Mouse (Mus musculus): ENCODE results near the gene Polr2j. TPM values are rescaled to one million over a fixed set of nuclear protein-coding genes. Genes with fewer than 3 reads are reported as not detected.

The Polr2j gene
- total and polyA plus RNA-seq, 3 experiments, result 117 to 160 (median 137) TPM

DNA sequence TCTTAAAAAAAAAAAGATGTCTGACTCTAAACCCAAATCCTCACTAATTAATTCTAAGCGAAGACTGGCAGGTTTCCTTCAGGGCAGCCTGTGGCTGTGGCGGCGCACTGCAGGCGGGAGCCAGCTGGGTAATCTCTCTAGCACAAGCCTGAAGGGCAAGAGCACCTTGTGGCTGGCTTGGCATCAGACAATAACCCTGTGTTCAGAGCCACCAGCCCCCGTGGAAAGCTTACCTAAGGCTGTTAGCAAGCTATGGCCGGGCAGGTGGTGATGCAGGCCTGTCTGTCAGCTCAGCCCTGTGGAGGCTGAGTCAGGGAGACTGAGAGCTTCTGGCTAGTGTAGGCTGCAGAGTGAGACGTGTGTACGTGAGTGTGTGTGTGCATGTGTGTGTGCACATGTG, 48.8 kb downstream of the Polr2j start:
- Histone ChIP-seq H3K27me3 (replicated peaks) (no peaks in the 10 kb centered on the region), H3K9me3 (replicated peaks; ENCODE audit: low read length) (peaks cover 7% of the 10 kb centered on the region), H3K36me3 (replicated peaks in 1 of 2; ENCODE audit: control insufficient read depth in 1 of 2, insufficient read depth in 1 of 2, low read length in 1 of 2) (peaks cover 23 to 78% of the 10 kb centered on the region in 2 experiments), H3K27ac (ENCODE audit: insufficient read depth, low read depth) (no peak overlapping the region), H3K4me1 (ENCODE audit: control insufficient read depth in 1 of 2, insufficient read depth in 2 of 2) (peaks cover 0 to 20% of the 10 kb centered on the region in 2 experiments; a peak in 2 of 4 replicates), H3K79me2 (replicated peaks; ENCODE audit: control insufficient read depth, extremely low read depth, insufficient read depth, poor library complexity, severe bottlenecking) (no peaks in the 10 kb centered on the region), H3K4me2 (ENCODE audit: insufficient read depth, low read depth, poor library complexity, severe bottlenecking) (no peak overlapping the region), H3K9ac (ENCODE audit: insufficient read depth, low read depth) (no peak overlapping the region), H3K4me3 (replicated peaks in 1 of 3; ENCODE audit: low read depth in 2 of 3, low read length in 2 of 3, poor library complexity in 1 of 3) (no peak overlapping the region)
- in situ Hi-C loops (cut with MboI; ENCODE audit: low pct_ligation_motif_present, low pct_unique_long_range_greater_than_20kb, low sequenced_read_pairs) (no loop called here), dilution Hi-C loops (cut with MboI; ENCODE audit: extremely low pct_ligation_motif_present, extremely low pct_unique_long_range_greater_than_20kb, low sequenced_read_pairs) (no loop called here)
- TF ChIP-seq MYC (IDR thresholded peaks at IDR 0.05; ENCODE audit: low read depth, low read length), result no peak
- no peak for TF ChIP-seq SIN3A (IDR thresholded peaks at IDR 0.05; ENCODE audit: low read length)
- no peak for TF ChIP-seq NRF1 (IDR thresholded peaks at IDR 0.05; ENCODE audit: low read depth, low read length)
- no peak for DNase-seq (ENCODE audit: extremely low read depth)

DNA sequence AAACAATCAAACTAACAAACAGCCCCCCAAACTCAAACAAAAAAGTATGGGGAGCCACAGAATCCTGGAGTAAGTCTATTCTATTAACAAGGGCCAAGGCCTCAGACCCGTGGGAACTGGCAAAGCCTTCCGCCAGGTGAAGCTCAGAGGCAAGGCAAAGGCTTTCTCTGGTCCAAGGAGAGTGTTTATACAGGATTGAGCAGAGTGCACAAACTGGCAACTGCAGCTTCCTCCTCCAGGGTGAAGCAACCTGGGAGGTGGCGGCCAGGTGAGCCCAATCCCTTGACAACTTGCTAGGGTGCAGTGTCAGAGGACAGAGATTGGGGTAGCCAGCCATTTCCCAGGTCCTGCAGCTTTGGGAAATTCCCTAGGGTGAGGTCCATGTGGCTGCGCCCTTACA, 50.9 kb downstream of the Polr2j start:
- Histone ChIP-seq H3K9ac (ENCODE audit: insufficient read depth, low read depth) (no peak overlapping the region), H3K27ac (ENCODE audit: insufficient read depth, low read depth) (no peak overlapping the region), H3K4me2 (ENCODE audit: insufficient read depth, low read depth, poor library complexity, severe bottlenecking) (no peak overlapping the region), H3K4me3 (replicated peaks in 1 of 3; ENCODE audit: low read depth in 2 of 3, low read length in 2 of 3, poor library complexity in 1 of 3) (no peak overlapping the region), H3K79me2 (replicated peaks; ENCODE audit: control insufficient read depth, extremely low read depth, insufficient read depth, poor library complexity, severe bottlenecking) (no peaks in the 10 kb centered on the region), H3K36me3 (replicated peaks in 1 of 2; ENCODE audit: control insufficient read depth in 1 of 2, insufficient read depth in 1 of 2, low read length in 1 of 2) (peaks cover 16 to 60% of the 10 kb centered on the region in 2 experiments), H3K9me3 (replicated peaks; ENCODE audit: low read length) (peaks cover 7% of the 10 kb centered on the region), H3K4me1 (ENCODE audit: control insufficient read depth in 1 of 2, insufficient read depth in 2 of 2) (peaks cover 4 to 37% of the 10 kb centered on the region in 2 experiments; a peak in 3 of 4 replicates), H3K27me3 (replicated peaks) (no peaks in the 10 kb centered on the region)
- no peak for TF ChIP-seq SIN3A (IDR thresholded peaks at IDR 0.05; ENCODE audit: low read length)
- TF ChIP-seq CHD2 (IDR thresholded peaks at IDR 0.05; ENCODE audit: low read length), result no peak
- no peak for TF ChIP-seq NRF1 (IDR thresholded peaks at IDR 0.05; ENCODE audit: low read depth, low read length)
- no peak for TF ChIP-seq IRF4 (IDR thresholded peaks at IDR 0.05; ENCODE audit: low read depth, low read length)
- no peak for TF ChIP-seq PAX5 (IDR thresholded peaks at IDR 0.05; ENCODE audit: low read length)
- TF ChIP-seq CTCF (conservative IDR thresholded peaks at IDR 0.05 in 1 of 2, IDR thresholded peaks at IDR 0.05 in 1 of 2; ENCODE audit: low read depth in 2 of 2, low read length in 2 of 2), result no peak
- TF ChIP-seq SMC3 (IDR thresholded peaks at IDR 0.05; ENCODE audit: low read depth, low read length), result no peak
- TF ChIP-seq MXI1 (IDR thresholded peaks at IDR 0.05; ENCODE audit: low read depth, low read length), result no peak
- no peak for TF ChIP-seq MYC (IDR thresholded peaks at IDR 0.05; ENCODE audit: low read depth, low read length)
- TF ChIP-seq MEF2A (IDR thresholded peaks at IDR 0.05; ENCODE audit: borderline replicate concordance, low read depth, low read length), result no peak
- TF ChIP-seq USF1 (IDR thresholded peaks at IDR 0.05; ENCODE audit: low read depth, low read length), result no peak
- TF ChIP-seq KAT2A (IDR thresholded peaks at IDR 0.05; ENCODE audit: insufficient replicate concordance, low read length), result no peak
- TF ChIP-seq E2F4 (IDR thresholded peaks at IDR 0.05; ENCODE audit: insufficient replicate concordance, low read depth, low read length), result no peak
- TF ChIP-seq CHD1 (IDR thresholded peaks at IDR 0.05; ENCODE audit: low read depth, low read length), result no peak
- no peak for TF ChIP-seq POLR2A (IDR thresholded peaks at IDR 0.05; ENCODE audit: low read depth, low read length)
- no peak for TF ChIP-seq ZMIZ1 (IDR thresholded peaks at IDR 0.05; ENCODE audit: low read depth, low read length)
- no peak for DNase-seq (ENCODE audit: extremely low read depth)
- dilution Hi-C loops (cut with MboI; ENCODE audit: extremely low pct_ligation_motif_present, extremely low pct_unique_long_range_greater_than_20kb, low sequenced_read_pairs), result no loop called here
- in situ Hi-C loops (cut with MboI; ENCODE audit: low pct_ligation_motif_present, low pct_unique_long_range_greater_than_20kb, low sequenced_read_pairs), result no loop called here
